Mouse (Mus musculus) B cell, adult (primary cell): ENCODE data around the gene Gm3248. TPM values are rescaled to one million over a fixed set of nuclear protein-coding genes. Genes with fewer than 3 reads are reported as not detected.

Experiments
- total RNA-seq: library from RNA; stranded (reverse); gene quantifications from 4 replicates; pipeline ENCODE4 v1.2.4, GENCODE M21; 2023; ENCODE audit not compliant: inconsistent age

The Gm3248 gene
- total RNA-seq, result not detected in 4 replicates

DNA sequence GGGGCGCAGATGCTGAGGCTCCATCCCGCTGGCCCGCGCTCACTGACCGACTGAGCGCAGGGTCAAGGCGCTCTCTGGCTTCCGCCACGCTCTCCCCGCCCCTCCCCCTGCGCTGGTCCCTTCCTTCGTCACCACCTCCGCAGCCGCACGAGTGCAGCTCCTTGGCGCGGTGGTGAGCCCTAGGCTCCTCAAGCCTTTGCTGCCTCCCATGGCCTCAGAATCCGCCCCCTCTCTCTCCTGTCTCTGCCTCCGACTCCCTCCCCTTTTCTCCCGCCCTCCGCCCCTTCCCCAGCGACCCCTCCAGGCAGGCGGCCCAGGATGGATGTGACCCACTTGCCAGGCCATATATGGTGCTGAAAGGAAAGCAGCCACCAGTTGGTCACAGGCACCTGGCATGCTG, at the start of gene Gm3248:
Gm3248 (minus strand) TSS at position 111 of the 400 bp plus-strand sequence.

DNA sequence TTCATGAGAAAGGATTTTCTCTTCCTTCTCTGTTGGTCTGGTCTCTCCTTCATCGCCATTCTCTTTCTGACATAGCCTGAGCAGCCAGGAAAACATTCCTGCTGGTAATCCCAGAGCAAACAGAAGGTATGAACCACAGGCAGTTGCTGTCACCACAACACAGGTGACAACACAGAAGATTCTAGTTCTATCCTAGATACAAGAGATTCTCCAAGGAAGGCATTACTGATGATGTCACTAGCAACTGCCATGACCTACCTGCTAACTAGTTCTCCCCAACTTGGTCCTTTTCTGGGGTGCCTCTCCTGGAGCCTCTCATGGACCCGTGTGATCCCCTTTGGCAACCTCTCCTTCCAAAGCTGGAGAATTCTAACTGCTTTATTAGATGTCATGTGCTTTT, 17.5 kb upstream of the Gm3248 start, which contains the start of gene Gm3453:
Gm3453 (minus strand) TSS at position 101 of the 400 bp plus-strand sequence.

Other genes with a start within 250 kb of the Gm3248 start
- gene Gm3373, start 220.2 kb downstream of the Gm3248 start, total RNA-seq, result not detected in 4 replicates
- gene Gm3383, start 153.8 kb downstream of the Gm3248 start, total RNA-seq, result not detected in 4 replicates
- not detected in 4 replicates for gene Gm3424, start 131.4 kb downstream of the Gm3248 start, total RNA-seq
- gene Gm8237, start 81.4 kb downstream of the Gm3248 start, total RNA-seq, result not detected in 4 replicates
- not detected in 4 replicates for gene Gm3453, start 17.4 kb upstream of the Gm3248 start, total RNA-seq
- gene Gm6337, start 96.5 kb upstream of the Gm3248 start, total RNA-seq, result not detected in 4 replicates
- 0.48 TPM in 1 of 4 replicates, not detected in the others for gene Gm8206, start 132.2 kb upstream of the Gm3248 start, total RNA-seq
- not detected in 4 replicates for gene Gm3468, start 146.9 kb upstream of the Gm3248 start, total RNA-seq
- not detected in 4 replicates for gene Gm3476, start 164.1 kb upstream of the Gm3248 start, total RNA-seq